Mouse (Mus musculus) CH12.LX (cell line): ENCODE data around the gene Gm17087.

ENCODE experiments used
- CTCF ChIP-seq, 2 experiments: IDR thresholded peaks in 1 of 2; conservative IDR thresholded peaks in 1 of 2; 2 replicates each; pipeline ENCODE4 v1.5.1; 2011 to 2012; ENCODE audit warnings: low read depth in 2 of 2, low read length in 2 of 2, improper control_type of control experiment in 1 of 2, inconsistent platforms in 1 of 2, mild to moderate bottlenecking in 1 of 2, moderate library complexity in 1 of 2
- EP300 ChIP-seq: IDR thresholded peaks from 2 replicates; pipeline ENCODE4 v1.6.1; 2011; ENCODE audit warnings: low read length, improper control_type of control experiment
- JUN ChIP-seq: IDR thresholded peaks from 2 replicates; pipeline ENCODE4 v1.6.1; 2011; ENCODE audit warnings: low read depth, mild to moderate bottlenecking, low read length, improper control_type of control experiment, moderate library complexity; ENCODE audit not compliant: insufficient read depth
- MXI1 ChIP-seq: IDR thresholded peaks from 2 replicates; pipeline ENCODE4 v1.6.1; 2011; ENCODE audit warnings: mild to moderate bottlenecking, low read depth, low read length, improper control_type of control experiment
- MYC ChIP-seq: IDR thresholded peaks from 2 replicates; pipeline ENCODE4 v1.6.1; 2011; ENCODE audit warnings: low read depth, mild to moderate bottlenecking, improper control_type of control experiment, low read length

DNA sequence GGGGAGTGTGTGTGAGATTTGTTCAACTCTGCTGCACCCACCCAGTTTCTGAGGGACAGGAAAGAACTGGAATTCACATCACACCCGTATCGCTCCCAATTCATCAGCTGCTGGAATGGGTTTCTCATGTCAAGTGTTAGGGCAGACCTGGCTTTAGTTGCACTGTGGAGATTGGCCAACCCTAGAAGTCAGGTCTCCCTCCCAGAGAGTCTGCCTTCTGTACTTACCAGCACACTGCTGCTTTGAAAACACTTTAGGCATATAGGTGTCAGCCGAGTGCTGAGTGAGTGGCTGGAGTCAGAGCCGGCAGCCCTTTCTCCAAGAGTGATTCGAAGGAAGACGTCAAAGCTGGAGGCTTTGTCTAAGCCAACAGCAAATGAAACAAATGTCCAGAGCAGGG, 10.5 kb downstream of the Gm17087 start:
- TF ChIP-seq JUN (no peak), MXI1 (no peak), EP300 (no peak), CTCF (conservative IDR thresholded peaks at IDR 0.05 in 1 of 2, IDR thresholded peaks at IDR 0.05 in 1 of 2; ENCODE audit: low read depth in 2 of 2, low read length in 2 of 2) (no peak), MYC (no peak)
